Mouse (Mus musculus): ENCODE results near the gene Lrrc32.

- no peak for TF ChIP-seq MAFK (IDR thresholded peaks at IDR 0.05; ENCODE audit: insufficient read depth, low read depth, low read length)
- TF ChIP-seq HCFC1 (IDR thresholded peaks at IDR 0.05; ENCODE audit: borderline replicate concordance, insufficient read depth, low read length), result no peak
- no peak for TF ChIP-seq ZC3H11A (IDR thresholded peaks at IDR 0.05; ENCODE audit: borderline replicate concordance, low read depth, low read length)
Observed at GRCm38 (mm10) chr7:98501078-98501477, 12.0 kb downstream of the Lrrc32 start.
